Mouse (Mus musculus): ENCODE data around the gene Prpf6.

The Prpf6 gene

DNA sequence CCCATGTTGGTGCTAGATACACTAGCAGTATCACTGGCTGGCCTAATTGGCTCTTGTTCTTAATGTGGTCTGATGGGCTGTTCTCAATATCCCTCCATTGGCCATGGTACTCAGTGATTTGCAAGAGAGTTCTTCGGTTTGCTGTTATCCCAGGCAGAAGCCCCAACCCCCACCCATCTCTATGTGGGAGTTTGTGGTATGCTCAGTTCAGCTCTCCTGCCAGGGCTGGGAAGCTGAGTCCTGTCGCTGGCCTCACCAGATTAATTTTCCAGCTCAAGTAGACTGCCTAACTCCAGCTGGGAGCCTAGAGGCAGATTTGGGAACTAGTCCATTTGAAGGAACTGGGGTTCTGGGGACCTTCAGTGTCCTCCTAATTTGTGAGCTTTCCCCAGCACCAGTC lies 65.8 kb downstream of the Prpf6 start:
- DNase-seq (ENCODE audit: low spot score) = no peak

GRCm38 (mm10) chr2:181658528-181658927 lies 66.9 kb downstream of the Prpf6 start:
- DNase-seq (ENCODE audit: low spot score) = no peak

GRCm38 (mm10) chr2:181658930-181659555 lies 67.4 kb downstream of the Prpf6 start:
- no peak for DNase-seq (ENCODE audit: low spot score)

GRCm38 (mm10) chr2:181659609-181660055 lies 68.0 kb downstream of the Prpf6 start:
- DNase-seq (ENCODE audit: low spot score) = peak; percentile 62

GRCm38 (mm10) chr2:181662620-181663297 lies 71.1 kb downstream of the Prpf6 start:
- DNase-seq (ENCODE audit: low spot score) = no peak

- DNase-seq (ENCODE audit: low spot score) = no peak
These were observed 71.6 kb downstream of the Prpf6 start for GRCm38 (mm10) chr2:181663298-181663630.

DNA sequence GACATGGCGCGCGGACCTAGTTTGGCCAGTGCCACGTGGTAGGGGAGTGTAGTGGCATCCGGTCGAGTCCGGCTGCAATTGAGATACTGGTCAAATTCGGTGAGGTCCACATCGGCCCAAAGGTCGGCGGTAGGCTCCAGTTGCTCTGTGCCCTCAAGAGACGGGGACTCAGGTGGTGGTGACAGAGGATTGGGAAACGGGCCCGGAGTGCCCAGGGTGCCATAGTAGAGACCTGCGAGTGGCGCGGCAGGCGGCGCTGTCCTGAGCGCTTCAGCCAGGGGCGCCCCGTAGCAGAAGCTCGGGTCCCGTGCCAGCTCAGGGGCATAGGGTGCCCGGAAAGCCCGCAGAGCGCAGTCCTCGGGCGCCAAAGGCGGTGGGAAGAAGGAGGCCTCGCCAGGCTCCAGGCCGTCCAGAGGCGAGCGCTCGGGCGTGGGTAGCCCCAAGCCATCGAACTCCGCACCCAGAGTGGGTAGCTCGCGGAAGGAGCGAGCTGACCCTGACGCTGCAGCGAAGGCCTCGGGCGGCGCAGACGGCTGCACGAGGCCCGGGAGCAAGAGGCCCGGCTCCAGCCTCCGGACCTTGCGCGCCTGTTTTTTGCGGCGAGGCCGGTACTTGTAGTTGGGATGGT lies 78.7 kb downstream of the Prpf6 start:
- no peak for DNase-seq (ENCODE audit: low spot score)

- DNase-seq (ENCODE audit: low spot score) = no peak
These were observed 79.2 kb downstream of the Prpf6 start for GRCm38 (mm10) chr2:181670913-181671311.

DNA sequence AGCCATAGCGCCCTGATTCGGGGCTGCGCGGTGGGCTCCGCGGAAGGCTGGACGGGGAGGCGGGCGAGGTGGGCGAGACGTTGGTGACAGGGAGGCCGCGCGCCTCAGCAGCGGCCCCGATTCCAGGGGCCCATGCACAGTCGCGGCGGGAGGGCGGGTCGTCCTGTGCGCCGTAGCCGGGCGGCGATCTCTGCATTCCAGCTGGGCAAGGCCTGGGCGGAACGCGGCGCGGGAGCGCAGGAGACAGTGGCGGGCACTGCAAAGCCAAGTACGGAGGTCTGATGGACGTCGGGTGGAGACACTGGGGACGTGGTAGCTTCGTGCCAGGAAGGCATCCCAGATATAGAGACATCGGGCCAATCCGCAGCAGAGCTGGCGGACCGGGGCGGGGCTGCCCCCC lies 79.7 kb downstream of the Prpf6 start, which contains the start of gene Sox18:
Sox18 (minus strand) TSS at position 315 of the 400 bp plus-strand sequence.
- no peak for DNase-seq (ENCODE audit: low spot score)

DNA sequence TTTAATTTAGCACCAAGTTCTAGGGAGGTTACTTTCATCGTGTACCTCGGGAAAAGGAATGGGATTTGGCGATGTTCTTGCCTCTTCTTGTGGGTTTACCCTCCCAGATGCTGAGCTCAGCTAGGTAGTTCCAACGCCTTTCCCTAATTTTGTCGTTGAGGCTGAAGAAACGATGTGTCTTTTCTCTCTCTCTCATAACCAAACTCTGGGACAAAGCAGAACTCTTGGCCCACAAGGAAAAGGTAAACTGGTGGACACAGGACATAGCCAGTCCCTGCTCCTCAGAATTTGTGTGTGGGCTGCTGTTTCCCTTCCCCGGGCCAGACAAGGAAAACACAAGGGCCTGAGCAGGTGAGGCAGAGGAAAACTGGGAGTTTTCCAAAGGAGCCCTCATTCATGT lies 80.3 kb downstream of the Prpf6 start:
- no peak for DNase-seq (ENCODE audit: low spot score)

DNA sequence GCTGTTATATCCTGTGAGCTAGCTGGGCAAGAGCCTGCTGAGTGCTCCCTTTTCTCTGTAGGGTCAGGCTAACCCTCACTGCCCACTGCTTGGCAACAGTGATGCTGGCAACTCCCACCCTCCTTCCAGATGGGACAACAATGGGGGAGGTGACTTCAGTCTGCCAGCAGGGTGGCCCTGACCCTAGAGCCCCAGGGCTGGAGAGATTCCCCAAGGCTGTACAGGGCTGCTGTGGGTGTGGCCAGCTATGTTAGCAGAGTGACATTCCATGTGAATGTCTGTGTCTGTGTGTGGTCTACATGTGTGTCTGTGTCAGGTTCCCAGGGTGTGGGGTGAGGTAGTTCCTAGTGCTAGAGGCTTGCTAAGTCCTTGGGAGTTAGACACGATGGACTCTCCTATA lies 81.8 kb downstream of the Prpf6 start:
- DNase-seq (ENCODE audit: low spot score) = no peak

DNA sequence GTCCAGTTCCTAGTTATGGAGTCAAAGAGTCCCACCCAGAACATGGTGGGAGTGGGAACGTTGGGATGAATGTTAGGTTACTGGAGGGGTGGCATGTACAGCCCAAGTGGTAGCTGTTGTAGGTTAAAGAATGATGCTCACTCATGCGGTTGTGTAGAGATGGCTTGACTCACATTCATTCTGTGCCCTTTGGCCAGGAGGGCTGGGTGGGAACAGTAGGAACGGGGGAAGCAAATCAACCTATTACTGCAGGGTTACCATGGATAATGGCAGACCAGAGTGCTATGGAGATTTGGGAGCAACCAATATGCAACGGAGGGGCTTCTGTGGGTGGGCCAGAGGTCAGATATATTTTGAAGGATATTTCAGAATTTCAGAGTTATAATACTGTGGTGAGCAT lies 83.3 kb downstream of the Prpf6 start:
- no peak for DNase-seq (ENCODE audit: low spot score)

- DNase-seq (ENCODE audit: low spot score) = no peak
These were observed 83.8 kb downstream of the Prpf6 start for GRCm38 (mm10) chr2:181675454-181675853.

GRCm38 (mm10) chr2:181676424-181676823 lies 84.8 kb downstream of the Prpf6 start:
- no peak for DNase-seq (ENCODE audit: low spot score)

GRCm38 (mm10) chr2:181677096-181677754 lies 85.6 kb downstream of the Prpf6 start:
- no peak for DNase-seq (ENCODE audit: low spot score)

DNA sequence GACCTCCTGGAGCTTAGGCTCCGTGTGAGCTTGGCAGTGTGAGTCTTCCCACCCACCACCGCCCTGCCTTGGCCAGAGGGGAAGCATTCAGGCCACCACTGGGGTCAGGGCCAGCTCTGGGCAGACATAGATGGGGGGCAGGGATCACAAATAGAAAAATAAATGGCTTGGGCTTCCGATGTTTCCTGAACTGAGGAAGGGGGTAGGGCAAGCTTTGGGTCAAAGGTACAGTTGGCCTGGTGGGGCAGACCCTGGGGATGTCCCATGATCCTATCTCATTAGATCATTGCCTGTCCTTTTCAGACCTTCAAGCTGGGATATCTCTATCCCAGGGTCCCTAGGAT lies 86.1 kb downstream of the Prpf6 start:
- DNase-seq (ENCODE audit: low spot score) = no peak

DNA sequence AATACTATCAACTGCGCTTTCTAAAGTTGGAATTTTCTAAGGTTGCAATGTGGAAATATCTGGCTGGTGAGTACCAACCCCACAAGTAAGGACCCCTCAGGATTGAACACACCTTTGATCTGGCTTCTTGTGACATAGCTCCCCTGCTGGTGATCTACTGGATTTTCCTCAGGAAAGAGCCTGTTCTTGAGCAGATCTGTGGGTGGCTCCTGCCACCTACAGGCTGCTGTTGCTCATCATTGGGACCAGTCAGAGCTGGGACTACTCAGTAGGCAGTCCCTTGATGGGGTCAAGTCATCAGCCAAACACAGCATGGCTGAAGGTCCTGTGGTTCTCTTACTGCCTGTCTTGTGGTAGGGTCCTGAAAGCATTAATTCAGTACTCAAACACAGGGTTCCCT lies 87.1 kb downstream of the Prpf6 start:
- peak; percentile 79 for DNase-seq (ENCODE audit: low spot score)

- DNase-seq (ENCODE audit: low spot score) = peak; percentile 41
These were observed 88.5 kb downstream of the Prpf6 start, which contains the start of gene Tcea2 for GRCm38 (mm10) chr2:181679951-181680715. Tcea2 (plus strand) TSS chr2:181680310.

GRCm38 (mm10) chr2:181680716-181681117 lies 89.0 kb downstream of the Prpf6 start:
- DNase-seq (ENCODE audit: low spot score) = no peak

DNA sequence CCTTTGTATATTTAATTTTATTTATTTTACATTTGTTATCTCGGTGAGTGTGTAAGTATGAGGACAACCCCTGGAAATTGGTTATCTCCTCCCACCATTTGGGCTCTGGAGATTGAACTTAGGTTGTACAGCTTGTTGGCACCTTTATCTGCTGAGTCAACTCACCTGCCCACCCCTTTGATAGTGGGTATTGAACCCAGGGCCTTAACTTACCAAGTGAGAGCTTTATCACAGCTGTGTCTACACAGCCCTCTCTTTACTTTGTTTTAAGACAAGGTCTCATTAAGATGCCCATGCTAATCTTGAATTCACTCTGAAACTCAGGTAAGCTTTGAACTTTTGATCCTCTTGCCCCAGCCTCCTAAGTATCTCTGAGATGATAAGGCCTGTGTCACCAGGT lies 90.3 kb downstream of the Prpf6 start:
- no peak for DNase-seq (ENCODE audit: low spot score)

DNA sequence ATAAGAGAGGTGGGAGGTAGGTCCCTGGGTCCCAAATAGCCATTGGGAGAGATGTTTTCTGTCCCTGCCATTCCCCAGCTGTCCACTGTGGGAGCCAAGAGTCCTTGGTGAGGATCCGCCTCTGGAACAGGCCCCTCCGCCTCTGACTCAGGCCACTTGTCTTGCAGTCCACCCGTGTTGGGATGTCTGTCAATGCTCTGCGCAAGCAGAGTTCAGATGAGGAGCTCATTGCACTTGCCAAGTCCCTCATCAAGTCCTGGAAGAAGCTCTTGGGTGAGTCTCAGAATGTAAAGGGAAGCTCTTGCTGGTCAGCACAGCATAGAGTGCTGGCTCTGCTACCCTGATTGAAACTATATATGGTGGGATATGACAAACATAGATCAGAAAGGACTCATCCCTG lies 91.7 kb downstream of the Prpf6 start:
- no peak for DNase-seq (ENCODE audit: low spot score)

DNA sequence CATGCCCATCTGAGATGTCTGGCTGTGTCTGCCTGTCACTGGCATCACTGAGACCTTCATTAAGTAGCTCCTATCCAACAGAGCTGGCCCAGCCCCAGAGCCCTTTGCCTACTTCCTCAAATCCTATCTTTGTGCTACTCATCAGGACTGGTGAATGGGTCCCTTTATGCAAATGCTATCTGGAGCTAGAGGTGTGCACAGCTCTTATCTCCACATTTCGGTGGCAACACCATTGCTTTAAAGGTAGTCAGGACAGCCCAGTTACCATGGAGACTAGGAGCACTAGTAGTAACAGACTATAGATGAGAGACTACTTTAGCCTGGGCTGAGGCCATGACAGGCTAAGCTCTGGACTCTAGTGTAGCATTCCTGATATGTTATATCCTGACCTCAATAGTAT lies 93.0 kb downstream of the Prpf6 start:
- no peak for DNase-seq (ENCODE audit: low spot score)

Data from left cerebral cortex, adult 11 months (tissue).